Mouse (Mus musculus): ENCODE measurements around the gene Btf3l4. TPM values are rescaled to one million over a fixed set of nuclear protein-coding genes. Genes with fewer than 3 reads are reported as not detected.

Gene Btf3l4
- total and polyA plus RNA-seq, 3 experiments, result 8.8 to 119 (median 88.3) TPM

GRCm38 (mm10) chr4:108803535-108803934, 29.9 kb downstream of the Btf3l4 start:
- no peak overlapping the region for H3K4me3 ChIP-seq (ENCODE audit: low read depth, low read length)
- H3K27me3 ChIP-seq (ENCODE audit: insufficient read depth, low read length), result peaks cover 21% of the 10 kb centered on the region
- no peak for DNase-seq (ENCODE audit: low spot score)
- TF ChIP-seq CTCF (IDR thresholded peaks at IDR 0.05; ENCODE audit: low read depth, low read length), result no peak
- TF ChIP-seq POLR2AphosphoS5 (IDR thresholded peaks at IDR 0.05; ENCODE audit: insufficient replicate concordance, low read depth, low read length), result no peak
- TF ChIP-seq GATA1 (IDR thresholded peaks at IDR 0.05; ENCODE audit: borderline replicate concordance, low read length), result no peak
- TF ChIP-seq GATA2 (IDR thresholded peaks at IDR 0.05; ENCODE audit: borderline replicate concordance, low read depth, low read length), result no peak
- no peak for TF ChIP-seq TAL1 (conservative IDR thresholded peaks at IDR 0.05; ENCODE audit: low read depth, low read length)
- H3K4me1 ChIP-seq (ENCODE audit: insufficient read depth, low read depth, low read length), result no peaks in the 10 kb centered on the region; the same call in 1 of the 2 replicates
- no peaks in the 10 kb centered on the region for H3K36me3 ChIP-seq (replicated peaks)
- no peak for ATAC-seq (ENCODE audit: extremely low read depth, insufficient number of reproducible peaks, low FRiP score, poor library complexity, severe bottlenecking)
- H3K9me3 ChIP-seq (replicated peaks), result no peaks in the 10 kb centered on the region

GRCm38 (mm10) chr4:108798083-108798830, 35.2 kb downstream of the Btf3l4 start:
- no peaks in the 10 kb centered on the region for H3K4me1 ChIP-seq (ENCODE audit: insufficient read depth, low read depth, low read length)
- no peak overlapping the region for H3K4me3 ChIP-seq (ENCODE audit: low read depth, low read length)
- no peak for ATAC-seq (ENCODE audit: extremely low read depth, insufficient number of reproducible peaks, low FRiP score, poor library complexity, severe bottlenecking)
- peaks cover 28% of the 10 kb centered on the region for H3K27me3 ChIP-seq (ENCODE audit: insufficient read depth, low read length)
- DNase-seq (ENCODE audit: low spot score), result peak; percentile 21
- no peaks in the 10 kb centered on the region for H3K9me3 ChIP-seq (replicated peaks)
- TF ChIP-seq GATA2 (IDR thresholded peaks at IDR 0.05; ENCODE audit: borderline replicate concordance, low read depth, low read length), result no peak
- no peak for TF ChIP-seq TAL1 (conservative IDR thresholded peaks at IDR 0.05; ENCODE audit: low read depth, low read length)
- peak; percentile 53 for TF ChIP-seq CTCF (IDR thresholded peaks at IDR 0.05; ENCODE audit: low read depth, low read length)
- no peaks in the 10 kb centered on the region for H3K36me3 ChIP-seq (replicated peaks)

GRCm38 (mm10) chr4:108796701-108797100, 36.7 kb downstream of the Btf3l4 start:
- H3K36me3 ChIP-seq (replicated peaks), result no peaks in the 10 kb centered on the region
- H3K4me3 ChIP-seq (ENCODE audit: low read depth, low read length), result no peak overlapping the region
- ATAC-seq (ENCODE audit: extremely low read depth, insufficient number of reproducible peaks, low FRiP score, poor library complexity, severe bottlenecking), result no peak
- H3K4me1 ChIP-seq (ENCODE audit: insufficient read depth, low read depth, low read length), result no peaks in the 10 kb centered on the region
- no peak for DNase-seq (ENCODE audit: low spot score)
- TF ChIP-seq POLR2AphosphoS5 (IDR thresholded peaks at IDR 0.05; ENCODE audit: insufficient replicate concordance, low read depth, low read length) (no peak), TAL1 (conservative IDR thresholded peaks at IDR 0.05; ENCODE audit: low read depth, low read length) (no peak), GATA1 (IDR thresholded peaks at IDR 0.05; ENCODE audit: borderline replicate concordance, low read length) (no peak), CTCF (IDR thresholded peaks at IDR 0.05; ENCODE audit: low read depth, low read length) (no peak), GATA2 (IDR thresholded peaks at IDR 0.05; ENCODE audit: borderline replicate concordance, low read depth, low read length) (no peak)
- peaks cover 27% of the 10 kb centered on the region for H3K27me3 ChIP-seq (ENCODE audit: insufficient read depth, low read length)
- no peaks in the 10 kb centered on the region for H3K9me3 ChIP-seq (replicated peaks)

- no peak for ATAC-seq (ENCODE audit: extremely low read depth, insufficient number of reproducible peaks, low FRiP score, poor library complexity, severe bottlenecking)
- TF ChIP-seq TAL1 (conservative IDR thresholded peaks at IDR 0.05; ENCODE audit: low read depth, low read length) (no peak), CTCF (IDR thresholded peaks at IDR 0.05; ENCODE audit: low read depth, low read length) (no peak), GATA1 (IDR thresholded peaks at IDR 0.05; ENCODE audit: borderline replicate concordance, low read length) (no peak), POLR2AphosphoS5 (IDR thresholded peaks at IDR 0.05; ENCODE audit: insufficient replicate concordance, low read depth, low read length) (no peak), GATA2 (IDR thresholded peaks at IDR 0.05; ENCODE audit: borderline replicate concordance, low read depth, low read length) (no peak)
- no peak for DNase-seq (ENCODE audit: low spot score)
These were observed 39.5 kb downstream of the Btf3l4 start for GRCm38 (mm10) chr4:108793941-108794340.

GRCm38 (mm10) chr4:108790507-108790906, 42.9 kb downstream of the Btf3l4 start:
- Histone ChIP-seq H3K4me3 (ENCODE audit: low read depth, low read length) (no peak overlapping the region), H3K9me3 (replicated peaks) (no peaks in the 10 kb centered on the region), H3K36me3 (replicated peaks) (no peaks in the 10 kb centered on the region), H3K27me3 (ENCODE audit: insufficient read depth, low read length) (peaks cover 16% of the 10 kb centered on the region), H3K4me1 (ENCODE audit: insufficient read depth, low read depth, low read length) (no peaks in the 10 kb centered on the region)
- no peak for TF ChIP-seq GATA2 (IDR thresholded peaks at IDR 0.05; ENCODE audit: borderline replicate concordance, low read depth, low read length)
- no peak for TF ChIP-seq CTCF (IDR thresholded peaks at IDR 0.05; ENCODE audit: low read depth, low read length)
- TF ChIP-seq GATA1 (IDR thresholded peaks at IDR 0.05; ENCODE audit: borderline replicate concordance, low read length), result no peak
- no peak for TF ChIP-seq TAL1 (conservative IDR thresholded peaks at IDR 0.05; ENCODE audit: low read depth, low read length)
- no peak for TF ChIP-seq POLR2AphosphoS5 (IDR thresholded peaks at IDR 0.05; ENCODE audit: insufficient replicate concordance, low read depth, low read length)
- ATAC-seq (ENCODE audit: extremely low read depth, insufficient number of reproducible peaks, low FRiP score, poor library complexity, severe bottlenecking) (no peak), DNase-seq (ENCODE audit: low spot score) (no peak)

More at GRCm38 (mm10) chr4:108793941-108794340, 39.5 kb downstream of the Btf3l4 start:
- Histone ChIP-seq H3K4me1 (ENCODE audit: insufficient read depth, low read depth, low read length) (no peaks in the 10 kb centered on the region), H3K9me3 (replicated peaks) (no peaks in the 10 kb centered on the region), H3K27me3 (ENCODE audit: insufficient read depth, low read length) (peaks cover 19% of the 10 kb centered on the region), H3K4me3 (ENCODE audit: low read depth, low read length) (no peak overlapping the region), H3K36me3 (replicated peaks) (no peaks in the 10 kb centered on the region)

- no peak for TF ChIP-seq GATA2 (IDR thresholded peaks at IDR 0.05; ENCODE audit: borderline replicate concordance, low read depth, low read length)
- no peak for TF ChIP-seq GATA1 (IDR thresholded peaks at IDR 0.05; ENCODE audit: borderline replicate concordance, low read length)
- no peak for TF ChIP-seq CTCF (IDR thresholded peaks at IDR 0.05; ENCODE audit: low read depth, low read length)
- TF ChIP-seq POLR2AphosphoS5 (IDR thresholded peaks at IDR 0.05; ENCODE audit: insufficient replicate concordance, low read depth, low read length), result no peak
- TF ChIP-seq TAL1 (conservative IDR thresholded peaks at IDR 0.05; ENCODE audit: low read depth, low read length), result no peak
- DNase-seq (ENCODE audit: low spot score) (no peak), ATAC-seq (ENCODE audit: extremely low read depth, insufficient number of reproducible peaks, low FRiP score, poor library complexity, severe bottlenecking) (no peak)
- Histone ChIP-seq H3K9me3 (replicated peaks) (no peaks in the 10 kb centered on the region), H3K27me3 (ENCODE audit: insufficient read depth, low read length) (peaks cover 16% of the 10 kb centered on the region), H3K36me3 (replicated peaks) (no peaks in the 10 kb centered on the region), H3K4me1 (ENCODE audit: insufficient read depth, low read depth, low read length) (no peaks in the 10 kb centered on the region), H3K4me3 (ENCODE audit: low read depth, low read length) (no peak overlapping the region)
These were observed 44.0 kb downstream of the Btf3l4 start for GRCm38 (mm10) chr4:108789258-108789936.
